Mouse (Mus musculus): Measurements from ENCODE around the gene Hnrnph1. TPM values are rescaled to one million over a fixed set of nuclear protein-coding genes. Genes with fewer than 3 reads are reported as not detected.

Hnrnph1 gene
- polyA plus RNA-seq, 1 experiment from 2014 or later = 294 TPM

DNA sequence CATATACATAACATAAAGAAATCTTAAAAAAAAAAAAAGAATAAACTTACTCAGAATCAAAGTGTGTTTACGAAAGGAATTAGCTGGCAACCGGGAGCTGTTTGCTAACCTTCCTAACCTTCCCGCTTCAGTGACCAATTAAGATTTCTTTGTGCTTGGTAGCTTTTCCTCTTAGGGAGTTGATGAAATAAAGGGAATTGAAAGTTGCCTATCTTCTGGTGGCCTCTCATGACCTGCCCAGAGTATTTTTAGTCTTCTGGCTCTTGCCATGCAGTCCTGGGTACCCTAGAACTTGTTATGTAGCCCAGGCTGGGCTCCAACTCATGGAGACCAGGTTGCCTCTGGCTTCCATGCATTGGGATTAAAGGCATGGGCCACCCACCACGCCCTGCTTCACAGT is 31.3 kb upstream of the Hnrnph1 start:
- Histone ChIP-seq H3K9me3 (replicated peaks; ENCODE audit: low read length) (no peaks in the 10 kb centered on the region), H3K4me1 (replicated peaks; ENCODE audit: insufficient read depth, low read length) (no peaks in the 10 kb centered on the region), H3K27ac (no peak overlapping the region), H3K4me3 (replicated peaks; ENCODE audit: low read depth, low read length) (no peak overlapping the region), H3K4me2 (ENCODE audit: low read length) (no peak overlapping the region), H3K27me3 (ENCODE audit: insufficient read depth, low read length) (no peaks in the 10 kb centered on the region), H3K36me3 (ENCODE audit: insufficient read depth, low read length) (no peaks in the 10 kb centered on the region), H3K9ac (ENCODE audit: low read depth, low read length) (no peak overlapping the region)
- ATAC-seq (replicated peaks; ENCODE audit: low FRiP score, low read depth) (no peak), DNase-seq (ENCODE audit: low spot score) (no peak)
- no peak for TF ChIP-seq CTCF (IDR thresholded peaks at IDR 0.05; ENCODE audit: low read depth)
- 59% methylated on average over 4 of the region's 4 CpGs for WGBS

DNA sequence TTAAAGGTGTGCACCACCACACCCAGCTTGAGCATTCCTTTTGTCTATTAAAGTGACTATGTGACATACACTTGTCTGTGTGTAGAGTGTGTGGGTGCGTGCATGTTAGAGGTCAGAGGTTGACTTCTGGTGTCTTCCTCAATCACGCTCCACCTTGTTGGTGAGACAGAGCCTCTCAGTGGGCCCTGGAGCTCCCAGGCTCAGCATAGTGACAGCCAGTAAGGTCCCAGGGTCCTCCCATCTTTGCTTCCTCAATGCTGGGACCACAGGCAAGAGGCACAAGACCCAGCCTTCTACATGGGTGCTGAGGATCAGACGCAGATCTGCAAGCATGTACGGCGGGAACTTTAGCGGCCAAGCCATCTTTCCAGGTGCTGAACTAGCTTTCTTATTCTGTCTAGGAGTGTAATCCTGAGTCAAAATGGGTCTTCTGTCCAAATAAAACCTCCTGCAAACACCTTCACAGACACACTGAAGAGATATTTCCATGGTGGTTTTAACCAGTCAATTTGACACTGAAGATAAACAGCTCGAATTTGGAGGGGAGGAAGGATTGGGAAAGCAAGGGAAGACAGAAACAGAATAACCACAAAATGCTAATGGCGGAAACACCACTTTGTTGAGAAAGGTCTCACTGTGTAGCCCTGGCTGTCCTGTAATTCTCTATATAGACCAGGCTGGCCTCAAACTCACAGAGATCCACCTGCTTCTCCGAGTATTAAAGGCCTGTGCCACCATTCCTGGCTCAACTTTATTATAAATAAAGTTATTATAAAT is 30.3 kb upstream of the Hnrnph1 start:
- H3K4me3 ChIP-seq (replicated peaks; ENCODE audit: low read depth, low read length) = no peak overlapping the region
- H3K27ac ChIP-seq = no peak overlapping the region
- no peak overlapping the region for H3K4me2 ChIP-seq (ENCODE audit: low read length)
- ATAC-seq (replicated peaks; ENCODE audit: low FRiP score, low read depth) (no peak), DNase-seq (ENCODE audit: low spot score) (no peak)
- H3K9me3 ChIP-seq (replicated peaks; ENCODE audit: low read length) = no peaks in the 10 kb centered on the region
- no peaks in the 10 kb centered on the region for H3K4me1 ChIP-seq (replicated peaks; ENCODE audit: insufficient read depth, low read length)
- TF ChIP-seq CTCF (IDR thresholded peaks at IDR 0.05; ENCODE audit: low read depth) = no peak
- WGBS = 91% methylated on average over 9 of the region's 9 CpGs
- no peak overlapping the region for H3K9ac ChIP-seq (ENCODE audit: low read depth, low read length)
- H3K36me3 ChIP-seq (ENCODE audit: insufficient read depth, low read length) = no peaks in the 10 kb centered on the region
- H3K27me3 ChIP-seq (ENCODE audit: insufficient read depth, low read length) = no peaks in the 10 kb centered on the region

DNA sequence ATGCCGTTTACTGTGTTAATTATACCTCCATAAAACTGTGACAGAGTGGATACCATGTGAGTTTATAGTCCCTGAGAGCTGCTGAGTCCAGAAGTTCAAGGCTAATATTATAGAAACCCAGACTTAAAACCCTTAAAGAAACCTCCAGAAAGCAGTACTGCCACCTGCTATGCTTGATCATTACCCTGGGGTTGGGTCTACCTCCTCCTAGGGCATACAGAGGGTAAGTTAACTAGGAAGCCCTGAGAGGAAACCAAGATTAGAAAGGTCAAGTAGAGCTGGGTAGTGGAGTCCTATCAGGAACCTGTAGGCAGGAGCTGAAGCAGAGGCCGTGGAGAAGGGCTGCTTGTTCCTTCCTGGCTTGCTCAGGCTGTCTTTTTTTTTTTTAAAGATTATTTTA is 24.6 kb upstream of the Hnrnph1 start:
- Histone ChIP-seq H3K36me3 (ENCODE audit: insufficient read depth, low read length) (no peaks in the 10 kb centered on the region), H3K4me3 (replicated peaks; ENCODE audit: low read depth, low read length) (no peak overlapping the region), H3K27ac (no peak overlapping the region), H3K9ac (ENCODE audit: low read depth, low read length) (no peak overlapping the region), H3K4me2 (ENCODE audit: low read length) (no peak overlapping the region), H3K9me3 (replicated peaks; ENCODE audit: low read length) (no peaks in the 10 kb centered on the region), H3K27me3 (ENCODE audit: insufficient read depth, low read length) (no peaks in the 10 kb centered on the region), H3K4me1 (replicated peaks; ENCODE audit: insufficient read depth, low read length) (no peaks in the 10 kb centered on the region)
- TF ChIP-seq CTCF (IDR thresholded peaks at IDR 0.05; ENCODE audit: low read depth) = no peak
- ATAC-seq (replicated peaks; ENCODE audit: low FRiP score, low read depth) = no peak
- WGBS = 64% methylated on average over 2 of the region's 2 CpGs
- no peak for DNase-seq (ENCODE audit: low spot score)

DNA sequence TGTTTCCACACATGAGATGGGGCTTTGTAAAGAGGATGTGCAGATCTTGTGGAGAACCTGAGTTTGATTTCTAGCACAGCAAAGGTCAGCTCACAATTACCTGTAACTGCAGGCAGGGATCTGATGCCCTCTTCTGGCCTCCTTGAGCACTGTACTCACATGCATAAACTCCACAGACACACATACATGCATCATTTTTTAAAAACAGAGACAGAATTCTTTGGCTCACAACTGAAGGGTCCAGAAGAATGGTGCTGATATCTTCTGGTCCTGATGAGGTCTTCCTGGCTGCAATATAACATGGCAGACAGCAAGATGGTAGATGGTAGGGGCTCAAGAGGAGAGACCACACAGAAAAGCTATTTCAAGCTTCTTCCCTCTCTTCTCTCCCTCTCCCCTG is 22.6 kb upstream of the Hnrnph1 start, which contains the start of gene Cby3:
Gene Cby3 (plus strand): TSS at position 301 of the 400 bp plus-strand sequence.
- Histone ChIP-seq H3K36me3 (ENCODE audit: insufficient read depth, low read length) (no peaks in the 10 kb centered on the region), H3K27ac (peak within 1 kb of the TSS; percentile 89), H3K4me2 (ENCODE audit: low read length) (no peak within 1 kb of the TSS), H3K4me1 (replicated peaks; ENCODE audit: insufficient read depth, low read length) (no peaks in the 10 kb centered on the region), H3K4me3 (replicated peaks; ENCODE audit: low read depth, low read length) (no peak within 1 kb of the TSS), H3K9ac (ENCODE audit: low read depth, low read length) (no peak within 1 kb of the TSS), H3K27me3 (ENCODE audit: insufficient read depth, low read length) (no peaks in the 10 kb centered on the region), H3K9me3 (replicated peaks; ENCODE audit: low read length) (no peaks in the 10 kb centered on the region)
- TF ChIP-seq CTCF (IDR thresholded peaks at IDR 0.05; ENCODE audit: low read depth) = peak; percentile 40
- no peak for ATAC-seq (replicated peaks; ENCODE audit: low FRiP score, low read depth)
- no peak for DNase-seq (ENCODE audit: low spot score)

DNA sequence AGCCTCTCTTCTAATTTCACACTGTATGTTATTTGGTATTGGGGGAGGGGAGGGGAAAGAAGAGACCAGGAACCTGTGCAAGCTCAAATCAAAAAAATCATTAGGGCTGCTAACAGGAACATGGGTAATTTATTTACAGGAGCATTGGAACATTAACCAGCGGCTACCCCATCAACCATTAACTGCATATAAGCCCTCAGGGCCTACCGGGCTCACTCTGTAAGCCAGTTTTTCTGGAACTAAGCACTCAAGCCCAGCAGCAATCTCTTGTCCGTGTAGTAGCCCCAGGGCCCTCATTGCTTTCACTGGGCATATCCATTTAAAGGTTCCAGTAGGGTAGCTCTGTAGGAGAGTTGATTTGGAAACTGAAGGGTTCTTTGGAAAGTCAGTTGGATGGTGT is 21.9 kb upstream of the Hnrnph1 start:
- no peaks in the 10 kb centered on the region for H3K4me1 ChIP-seq (replicated peaks; ENCODE audit: insufficient read depth, low read length)
- ATAC-seq (replicated peaks; ENCODE audit: low FRiP score, low read depth) (peak; percentile 79), DNase-seq (ENCODE audit: low spot score) (peak; percentile 69)
- no peaks in the 10 kb centered on the region for H3K27me3 ChIP-seq (ENCODE audit: insufficient read depth, low read length)
- H3K4me2 ChIP-seq (ENCODE audit: low read length) = no peak overlapping the region
- H3K27ac ChIP-seq = peak overlapping the region; percentile 89
- no peak overlapping the region for H3K9ac ChIP-seq (ENCODE audit: low read depth, low read length)
- no peaks in the 10 kb centered on the region for H3K9me3 ChIP-seq (replicated peaks; ENCODE audit: low read length)
- TF ChIP-seq CTCF (IDR thresholded peaks at IDR 0.05; ENCODE audit: low read depth) = no peak
- H3K4me3 ChIP-seq (replicated peaks; ENCODE audit: low read depth, low read length) = no peak overlapping the region
- H3K36me3 ChIP-seq (ENCODE audit: insufficient read depth, low read length) = no peaks in the 10 kb centered on the region
- WGBS = 54% methylated on average over 3 of the region's 3 CpGs

DNA sequence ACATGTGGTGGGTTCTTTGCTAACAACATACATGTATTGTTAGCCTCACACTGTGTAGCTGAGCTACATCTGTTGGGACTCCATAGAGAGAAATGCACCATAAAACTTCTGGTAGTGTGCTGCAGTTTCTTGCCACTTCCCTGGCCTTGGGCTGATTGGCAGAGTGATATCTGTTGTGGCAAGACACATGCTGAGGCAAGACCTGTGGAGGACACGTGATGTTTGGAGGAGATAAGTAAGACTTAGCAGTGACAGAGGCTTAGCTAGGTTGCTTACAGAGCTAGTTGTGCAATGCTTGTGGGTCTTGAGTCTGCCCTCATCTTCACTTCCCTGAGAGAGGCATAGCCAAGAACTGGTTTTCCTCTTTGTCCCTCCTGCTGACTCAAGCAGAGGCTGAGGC is 21.4 kb upstream of the Hnrnph1 start:
- H3K27ac ChIP-seq = peak overlapping the region; percentile 89

More for the DNA sequence above, 21.4 kb upstream of the Hnrnph1 start:
- no peak for ATAC-seq (replicated peaks; ENCODE audit: low FRiP score, low read depth)
- Histone ChIP-seq H3K4me1 (replicated peaks; ENCODE audit: insufficient read depth, low read length) (no peaks in the 10 kb centered on the region), H3K9me3 (replicated peaks; ENCODE audit: low read length) (no peaks in the 10 kb centered on the region), H3K27me3 (ENCODE audit: insufficient read depth, low read length) (no peaks in the 10 kb centered on the region), H3K4me2 (ENCODE audit: low read length) (no peak overlapping the region), H3K4me3 (replicated peaks; ENCODE audit: low read depth, low read length) (no peak overlapping the region), H3K9ac (ENCODE audit: low read depth, low read length) (no peak overlapping the region), H3K36me3 (ENCODE audit: insufficient read depth, low read length) (no peaks in the 10 kb centered on the region)
- no peak for DNase-seq (ENCODE audit: low spot score)
- 67% methylated on average over 1 of the region's 1 CpGs for WGBS
- TF ChIP-seq CTCF (IDR thresholded peaks at IDR 0.05; ENCODE audit: low read depth) = no peak

All from kidney, postnatal 0 days (tissue).